Mouse (Mus musculus): Measurements from ENCODE around the gene Tpra1. TPM values are rescaled to one million over a fixed set of nuclear protein-coding genes. Genes with fewer than 3 reads are reported as not detected.

The Tpra1 gene
- polyA plus RNA-seq, 1 experiment from 2014 or later: 47.8 TPM

- H3K4me2 ChIP-seq (ENCODE audit: low read depth, severe bottlenecking): no peak overlapping the region
- ATAC-seq (ENCODE audit: insufficient number of reproducible peaks, low FRiP score, low TSS enrichment, low read depth): no peak
These were observed 17.9 kb upstream of the Tpra1 start for GRCm38 (mm10) chr6:88884195-88884594.

DNA sequence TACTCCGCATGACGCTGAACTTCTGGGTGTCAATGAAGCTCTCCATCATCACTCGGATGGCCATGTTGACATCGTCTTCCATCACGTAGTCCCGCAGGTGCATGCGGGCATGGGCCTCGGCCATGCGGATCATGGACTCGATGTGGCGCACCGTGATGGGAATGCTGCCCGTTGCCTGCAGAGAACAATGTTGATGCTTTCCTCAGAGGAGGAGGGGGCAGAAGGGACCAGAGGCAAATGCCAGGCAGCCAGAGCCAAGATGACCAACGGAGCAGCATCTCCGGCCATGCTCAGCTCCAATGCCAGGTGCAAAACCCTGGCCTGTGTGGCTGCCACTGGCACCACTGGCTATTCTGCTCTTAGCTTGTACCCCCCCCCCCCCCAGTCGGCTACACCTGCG lies 17.4 kb upstream of the Tpra1 start:
- ATAC-seq (ENCODE audit: insufficient number of reproducible peaks, low FRiP score, low TSS enrichment, low read depth) (no peak), DNase-seq (ENCODE audit: low spot score) (no peak)
- H3K9ac ChIP-seq (ENCODE audit: low read length): no peak overlapping the region
- H3K27ac ChIP-seq (replicated peaks; ENCODE audit: low read depth, low read length): no peak overlapping the region
- H3K4me3 ChIP-seq (ENCODE audit: low read depth, low read length): no peak overlapping the region
- H3K36me3 ChIP-seq (ENCODE audit: control insufficient read depth, insufficient read depth, low read length): peaks cover 47% of the 10 kb centered on the region
- no peaks in the 10 kb centered on the region for H3K9me3 ChIP-seq (ENCODE audit: control insufficient read depth, low read length)
- WGBS: 93% methylated on average over 17 of the region's 17 CpGs
- no peaks in the 10 kb centered on the region for H3K4me1 ChIP-seq (ENCODE audit: control insufficient read depth, insufficient read depth, low read length)
- H3K27me3 ChIP-seq (ENCODE audit: control insufficient read depth, insufficient read depth, low read length): no peaks in the 10 kb centered on the region
- no peak overlapping the region for H3K4me2 ChIP-seq (ENCODE audit: low read depth, severe bottlenecking)

More at GRCm38 (mm10) chr6:88884195-88884594, 17.9 kb upstream of the Tpra1 start:
- no peak overlapping the region for H3K4me3 ChIP-seq (ENCODE audit: low read depth, low read length)
- WGBS: 93% methylated on average over 10 of the region's 10 CpGs
- no peak for DNase-seq (ENCODE audit: low spot score)
- H3K36me3 ChIP-seq (ENCODE audit: control insufficient read depth, insufficient read depth, low read length): peaks cover 45% of the 10 kb centered on the region
- no peaks in the 10 kb centered on the region for H3K4me1 ChIP-seq (ENCODE audit: control insufficient read depth, insufficient read depth, low read length)
- H3K9me3 ChIP-seq (ENCODE audit: control insufficient read depth, low read length): no peaks in the 10 kb centered on the region
- H3K27ac ChIP-seq (replicated peaks; ENCODE audit: low read depth, low read length): no peak overlapping the region
- no peaks in the 10 kb centered on the region for H3K27me3 ChIP-seq (ENCODE audit: control insufficient read depth, insufficient read depth, low read length)
- no peak overlapping the region for H3K9ac ChIP-seq (ENCODE audit: low read length)

GRCm38 (mm10) chr6:88885644-88886416 lies 16.2 kb upstream of the Tpra1 start:
- Histone ChIP-seq H3K27me3 (ENCODE audit: control insufficient read depth, insufficient read depth, low read length) (no peaks in the 10 kb centered on the region), H3K4me3 (ENCODE audit: low read depth, low read length) (no peak overlapping the region), H3K36me3 (ENCODE audit: control insufficient read depth, insufficient read depth, low read length) (peaks cover 58% of the 10 kb centered on the region), H3K9me3 (ENCODE audit: control insufficient read depth, low read length) (no peaks in the 10 kb centered on the region), H3K4me2 (ENCODE audit: low read depth, severe bottlenecking) (no peak overlapping the region), H3K9ac (ENCODE audit: low read length) (no peak overlapping the region), H3K4me1 (ENCODE audit: control insufficient read depth, insufficient read depth, low read length) (no peaks in the 10 kb centered on the region), H3K27ac (replicated peaks; ENCODE audit: low read depth, low read length) (no peak overlapping the region)
- ATAC-seq (ENCODE audit: insufficient number of reproducible peaks, low FRiP score, low TSS enrichment, low read depth) (no peak), DNase-seq (ENCODE audit: low spot score) (no peak)
- 93% methylated on average over 12 of the region's 12 CpGs for WGBS

GRCm38 (mm10) chr6:88886417-88886967 lies 15.6 kb upstream of the Tpra1 start:
- Histone ChIP-seq H3K9me3 (ENCODE audit: control insufficient read depth, low read length) (no peaks in the 10 kb centered on the region), H3K4me3 (ENCODE audit: low read depth, low read length) (no peak overlapping the region), H3K4me2 (ENCODE audit: low read depth, severe bottlenecking) (no peak overlapping the region), H3K27me3 (ENCODE audit: control insufficient read depth, insufficient read depth, low read length) (no peaks in the 10 kb centered on the region), H3K27ac (replicated peaks; ENCODE audit: low read depth, low read length) (no peak overlapping the region), H3K36me3 (ENCODE audit: control insufficient read depth, insufficient read depth, low read length) (peaks cover 62% of the 10 kb centered on the region), H3K9ac (ENCODE audit: low read length) (no peak overlapping the region), H3K4me1 (ENCODE audit: control insufficient read depth, insufficient read depth, low read length) (no peaks in the 10 kb centered on the region)
- no peak for DNase-seq (ENCODE audit: low spot score)
- 86% methylated on average over 2 of the region's 2 CpGs for WGBS
- ATAC-seq (ENCODE audit: insufficient number of reproducible peaks, low FRiP score, low TSS enrichment, low read depth): no peak

GRCm38 (mm10) chr6:88889410-88890042 lies 12.5 kb upstream of the Tpra1 start:
- Histone ChIP-seq H3K27me3 (ENCODE audit: control insufficient read depth, insufficient read depth, low read length) (no peaks in the 10 kb centered on the region), H3K4me3 (ENCODE audit: low read depth, low read length) (no peak overlapping the region), H3K36me3 (ENCODE audit: control insufficient read depth, insufficient read depth, low read length) (peaks cover 71% of the 10 kb centered on the region), H3K27ac (replicated peaks; ENCODE audit: low read depth, low read length) (no peak overlapping the region), H3K9ac (ENCODE audit: low read length) (no peak overlapping the region), H3K4me1 (ENCODE audit: control insufficient read depth, insufficient read depth, low read length) (no peaks in the 10 kb centered on the region), H3K9me3 (ENCODE audit: control insufficient read depth, low read length) (no peaks in the 10 kb centered on the region), H3K4me2 (ENCODE audit: low read depth, severe bottlenecking) (no peak overlapping the region)
- WGBS: 94% methylated on average over 13 of the region's 13 CpGs
- no peak for ATAC-seq (ENCODE audit: insufficient number of reproducible peaks, low FRiP score, low TSS enrichment, low read depth)
- DNase-seq (ENCODE audit: low spot score): no peak

DNA sequence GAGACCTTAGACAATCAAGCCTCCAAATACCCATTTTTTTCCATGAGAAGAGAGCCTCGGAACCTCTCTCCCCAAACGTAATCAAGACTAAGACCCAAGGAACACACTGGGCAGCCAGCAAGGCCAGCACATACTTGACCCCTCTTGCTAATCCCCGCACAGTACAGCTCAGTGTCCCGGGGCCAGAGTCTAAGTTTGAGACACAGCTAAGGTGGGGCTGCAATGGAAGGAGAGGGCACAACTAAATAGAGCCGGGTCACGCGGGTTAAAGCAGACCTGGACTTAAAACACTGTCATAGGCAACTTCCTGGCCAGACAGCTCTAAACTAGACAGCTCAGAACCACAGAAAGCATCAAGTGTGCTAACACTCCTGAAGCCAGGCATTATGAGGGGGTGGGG lies 11.2 kb upstream of the Tpra1 start:
- DNase-seq (ENCODE audit: low spot score) (no peak), ATAC-seq (ENCODE audit: insufficient number of reproducible peaks, low FRiP score, low TSS enrichment, low read depth) (no peak)
- 90% methylated on average over 7 of the region's 7 CpGs for WGBS
- Histone ChIP-seq H3K27me3 (ENCODE audit: control insufficient read depth, insufficient read depth, low read length) (no peaks in the 10 kb centered on the region), H3K4me3 (ENCODE audit: low read depth, low read length) (no peak overlapping the region), H3K9ac (ENCODE audit: low read length) (no peak overlapping the region), H3K9me3 (ENCODE audit: control insufficient read depth, low read length) (no peaks in the 10 kb centered on the region), H3K4me2 (ENCODE audit: low read depth, severe bottlenecking) (no peak overlapping the region), H3K4me1 (ENCODE audit: control insufficient read depth, insufficient read depth, low read length) (0 out of 2 replicates have a peak, but pooled peaks cover 2% of the 10 kb centered on the region), H3K36me3 (ENCODE audit: control insufficient read depth, insufficient read depth, low read length) (peaks cover 74% of the 10 kb centered on the region), H3K27ac (replicated peaks; ENCODE audit: low read depth, low read length) (no peak overlapping the region)

- Histone ChIP-seq H3K4me2 (ENCODE audit: low read depth, severe bottlenecking) (no peak overlapping the region), H3K27me3 (ENCODE audit: control insufficient read depth, insufficient read depth, low read length) (no peaks in the 10 kb centered on the region), H3K27ac (replicated peaks; ENCODE audit: low read depth, low read length) (no peak overlapping the region), H3K4me1 (ENCODE audit: control insufficient read depth, insufficient read depth, low read length) (peaks cover 14% of the 10 kb centered on the region), H3K9me3 (ENCODE audit: control insufficient read depth, low read length) (no peaks in the 10 kb centered on the region), H3K4me3 (ENCODE audit: low read depth, low read length) (no peak overlapping the region), H3K36me3 (ENCODE audit: control insufficient read depth, insufficient read depth, low read length) (peaks cover 66% of the 10 kb centered on the region), H3K9ac (ENCODE audit: low read length) (no peak overlapping the region)
- ATAC-seq (ENCODE audit: insufficient number of reproducible peaks, low FRiP score, low TSS enrichment, low read depth) (no peak), DNase-seq (ENCODE audit: low spot score) (peak; percentile 75)
- WGBS: 71% methylated on average over 5 of the region's 5 CpGs
These were observed 8.5 kb upstream of the Tpra1 start for GRCm38 (mm10) chr6:88893559-88893958.

GRCm38 (mm10) chr6:88895943-88896342 lies 6.1 kb upstream of the Tpra1 start:
- no peak overlapping the region for H3K9ac ChIP-seq (ENCODE audit: low read length)
- peaks cover 45% of the 10 kb centered on the region for H3K36me3 ChIP-seq (ENCODE audit: control insufficient read depth, insufficient read depth, low read length)
- WGBS: 88% methylated on average over 6 of the region's 6 CpGs
- no peak overlapping the region for H3K27ac ChIP-seq (replicated peaks; ENCODE audit: low read depth, low read length)
- H3K27me3 ChIP-seq (ENCODE audit: control insufficient read depth, insufficient read depth, low read length): no peaks in the 10 kb centered on the region
- peaks cover 14% of the 10 kb centered on the region for H3K4me1 ChIP-seq (ENCODE audit: control insufficient read depth, insufficient read depth, low read length)
- ATAC-seq (ENCODE audit: insufficient number of reproducible peaks, low FRiP score, low TSS enrichment, low read depth): no peak
- no peaks in the 10 kb centered on the region for H3K9me3 ChIP-seq (ENCODE audit: control insufficient read depth, low read length)
- no peak overlapping the region for H3K4me2 ChIP-seq (ENCODE audit: low read depth, severe bottlenecking)
- no peak overlapping the region for H3K4me3 ChIP-seq (ENCODE audit: low read depth, low read length)
- DNase-seq (ENCODE audit: low spot score): no peak
